Mouse (Mus musculus): ENCODE results near the gene St6galnac5. TPM values are rescaled to one million over a fixed set of nuclear protein-coding genes. Genes with fewer than 3 reads are reported as not detected.
A peak's percentile ranks its signal among the peaks of the same experiment; 100 is the strongest.
"Not testable (repeated sequence)": the region's sequence is repeated elsewhere in the genome, so short reads cannot be mapped to it uniquely, and the experiment has no call there.

The St6galnac5 gene
- total RNA-seq, 2 experiments from 2014 or later, result 29.9 to 41.2 TPM

GRCm38 (mm10) chr3:152831377-152831776 lies 150.7 kb downstream of the St6galnac5 start:
- intact Hi-C loops (cut with DNase I), result no loop called here
- no peak for DNase-seq (ENCODE audit: low spot score in 2 of 2)

- no peak for DNase-seq (ENCODE audit: low spot score in 2 of 2)
These were observed 160.8 kb downstream of the St6galnac5 start for GRCm38 (mm10) chr3:152821202-152821601.

GRCm38 (mm10) chr3:152820406-152820805 lies 161.6 kb downstream of the St6galnac5 start:
- DNase-seq (ENCODE audit: low spot score in 2 of 2), result no peak

More at GRCm38 (mm10) chr3:152821202-152821601, 160.8 kb downstream of the St6galnac5 start:
- intact Hi-C loops (cut with DNase I), result no loop called here

GRCm38 (mm10) chr3:152815110-152815509 lies 166.9 kb downstream of the St6galnac5 start:
- DNase-seq (ENCODE audit: low spot score in 2 of 2), result no peak
- intact Hi-C loops (cut with DNase I), result no loop called here

More at GRCm38 (mm10) chr3:152820406-152820805, 161.6 kb downstream of the St6galnac5 start:
- intact Hi-C loops (cut with DNase I), result no loop called here

GRCm38 (mm10) chr3:152813905-152814304 lies 168.1 kb downstream of the St6galnac5 start:
- DNase-seq (ENCODE audit: low spot score in 2 of 2), result peak in 1 of 2 experiments; percentile 35
- intact Hi-C loops (cut with DNase I), result no loop called here

GRCm38 (mm10) chr3:152799738-152800431 lies 182.2 kb downstream of the St6galnac5 start:
- peak in 1 of 2 experiments; percentile 28 for DNase-seq (ENCODE audit: low spot score in 2 of 2)
- intact Hi-C loops (cut with DNase I), result no loop called here

GRCm38 (mm10) chr3:152797354-152797753 lies 184.7 kb downstream of the St6galnac5 start:
- no peak for DNase-seq (ENCODE audit: low spot score in 2 of 2)
- intact Hi-C loops (cut with DNase I), result no loop called here

- DNase-seq (ENCODE audit: low spot score in 2 of 2), result no peak
- intact Hi-C loops (cut with DNase I), result no loop called here
These were observed 185.8 kb downstream of the St6galnac5 start for GRCm38 (mm10) chr3:152796216-152796615.

- intact Hi-C loops (cut with DNase I), result no loop called here
These were observed 189.0 kb downstream of the St6galnac5 start for GRCm38 (mm10) chr3:152793006-152793405.

GRCm38 (mm10) chr3:152792601-152793000 lies 189.4 kb downstream of the St6galnac5 start:
- intact Hi-C loops (cut with DNase I), result no loop called here

More at GRCm38 (mm10) chr3:152793006-152793405, 189.0 kb downstream of the St6galnac5 start:
- no peak for DNase-seq (ENCODE audit: low spot score in 2 of 2)

GRCm38 (mm10) chr3:152788301-152788953 lies 193.6 kb downstream of the St6galnac5 start:
- DNase-seq (ENCODE audit: low spot score in 2 of 2); intact Hi-C loops (cut with DNase I): not testable (repeated sequence)

More at GRCm38 (mm10) chr3:152792601-152793000, 189.4 kb downstream of the St6galnac5 start:
- DNase-seq (ENCODE audit: low spot score in 2 of 2), result no peak

GRCm38 (mm10) chr3:152784353-152784752 lies 197.7 kb downstream of the St6galnac5 start:
- DNase-seq (ENCODE audit: low spot score in 2 of 2), result not testable (repeated sequence)
- intact Hi-C loops (cut with DNase I), result loop anchor here (2.0 kb wide), 2 partner anchors 174 to 716 kb away; no protein-coding TSS in a partner anchor

GRCm38 (mm10) chr3:152783792-152784191 lies 198.3 kb downstream of the St6galnac5 start:
- intact Hi-C loops (cut with DNase I), result loop anchor here (2.0 kb wide), 3 partner anchors 175 to 871 kb away; no protein-coding TSS in a partner anchor
- peak; percentile 57 to 63 for DNase-seq (ENCODE audit: low spot score in 2 of 2)

GRCm38 (mm10) chr3:152779819-152780218 lies 202.2 kb downstream of the St6galnac5 start:
- intact Hi-C loops (cut with DNase I), result no loop called here

GRCm38 (mm10) chr3:152776872-152777540 lies 205.0 kb downstream of the St6galnac5 start:
- intact Hi-C loops (cut with DNase I), result no loop called here
- no peak for DNase-seq (ENCODE audit: low spot score in 2 of 2)

More at GRCm38 (mm10) chr3:152779819-152780218, 202.2 kb downstream of the St6galnac5 start:
- no peak for DNase-seq (ENCODE audit: low spot score in 2 of 2)

GRCm38 (mm10) chr3:152776363-152776762 lies 205.7 kb downstream of the St6galnac5 start:
- DNase-seq (ENCODE audit: low spot score in 2 of 2), result no peak
- intact Hi-C loops (cut with DNase I), result no loop called here

GRCm38 (mm10) chr3:152770056-152770455 lies 212.0 kb downstream of the St6galnac5 start:
- DNase-seq (ENCODE audit: low spot score in 2 of 2), result no peak
- intact Hi-C loops (cut with DNase I), result no loop called here

- intact Hi-C loops (cut with DNase I), result no loop called here
- DNase-seq (ENCODE audit: low spot score in 2 of 2), result no peak
These were observed 214.6 kb downstream of the St6galnac5 start for GRCm38 (mm10) chr3:152767485-152767884.
